Mouse (Mus musculus) liver, embryonic 15.5 days (tissue): Measurements from ENCODE around the gene Tssc4. TPM values are rescaled to one million over a fixed set of nuclear protein-coding genes. Genes with fewer than 3 reads are reported as not detected.

Experiments
- ATAC-seq: fragments of 200-750 bp; cut with Nextera tagmentation; 2 replicates; pipeline ENCODE4 v1.8.0; 2017; ENCODE audit warnings: moderate number of reproducible peaks, mild to moderate bottlenecking, moderate library complexity; ENCODE audit not compliant: insufficient read depth
- H3K27ac ChIP-seq: fragments of 300-500 bp; sonication (generic); replicated peaks from 2 replicates; pipeline ENCODE4 v1.5.1; 2015; ENCODE audit warnings: mild to moderate bottlenecking, inconsistent platforms
- H3K27me3 ChIP-seq: fragments of 300-500 bp; sonication (generic); 2 replicates; pipeline ENCODE4 v1.6.1; 2015; ENCODE audit warnings: mild to moderate bottlenecking, inconsistent platforms
- H3K36me3 ChIP-seq: fragments of 300-500 bp; sonication (generic); replicated peaks from 2 replicates; pipeline ENCODE4 v1.6.1; 2015; ENCODE audit warnings: moderate library complexity, mild to moderate bottlenecking, inconsistent platforms
- H3K4me1 ChIP-seq: fragments of 300-500 bp; sonication (generic); replicated peaks from 2 replicates; pipeline ENCODE4 v1.6.1; 2015; ENCODE audit warnings: inconsistent platforms
- H3K4me2 ChIP-seq: fragments of 300-500 bp; sonication (generic); 2 replicates; pipeline ENCODE4 v1.6.1; 2015; ENCODE audit warnings: moderate library complexity, mild to moderate bottlenecking, inconsistent platforms
- H3K4me3 ChIP-seq: fragments of 300-500 bp; sonication (generic); replicated peaks from 2 replicates; pipeline ENCODE4 v1.5.1; 2015; ENCODE audit warnings: mild to moderate bottlenecking, inconsistent platforms
- H3K9ac ChIP-seq: fragments of 300-500 bp; sonication (generic); 2 replicates; pipeline ENCODE4 v1.6.1; 2015; ENCODE audit warnings: moderate library complexity, mild to moderate bottlenecking, inconsistent platforms
- H3K9me3 ChIP-seq: fragments of 300-500 bp; sonication (generic); replicated peaks from 2 replicates; pipeline ENCODE4 v1.6.1; 2016; ENCODE audit warnings: inconsistent platforms
- WGBS: fragments of 180-500 bp; shearing (Covaris S2); methylation state at CpG from one replicate; pipeline ENCODE4 v1.1.7; 2015; ENCODE audit warnings: mixed read lengths; ENCODE audit not compliant: insufficient replicate concordance; 5-methylcytosine and 5-hydroxymethylcytosine counted together
- polyA plus RNA-seq: library from polyadenylated mRNA; unstranded; fragments of >200 nt; fragmentation: Nextera tagmentation; extraction: Ambion mirVana; gene quantifications from 2 replicates; pipeline ENCODE4 v1.2.1, GENCODE M21; 2015

Gene Tssc4
- polyA plus RNA-seq, 1 experiment from 2014 or later = 38.5 TPM

DNA sequence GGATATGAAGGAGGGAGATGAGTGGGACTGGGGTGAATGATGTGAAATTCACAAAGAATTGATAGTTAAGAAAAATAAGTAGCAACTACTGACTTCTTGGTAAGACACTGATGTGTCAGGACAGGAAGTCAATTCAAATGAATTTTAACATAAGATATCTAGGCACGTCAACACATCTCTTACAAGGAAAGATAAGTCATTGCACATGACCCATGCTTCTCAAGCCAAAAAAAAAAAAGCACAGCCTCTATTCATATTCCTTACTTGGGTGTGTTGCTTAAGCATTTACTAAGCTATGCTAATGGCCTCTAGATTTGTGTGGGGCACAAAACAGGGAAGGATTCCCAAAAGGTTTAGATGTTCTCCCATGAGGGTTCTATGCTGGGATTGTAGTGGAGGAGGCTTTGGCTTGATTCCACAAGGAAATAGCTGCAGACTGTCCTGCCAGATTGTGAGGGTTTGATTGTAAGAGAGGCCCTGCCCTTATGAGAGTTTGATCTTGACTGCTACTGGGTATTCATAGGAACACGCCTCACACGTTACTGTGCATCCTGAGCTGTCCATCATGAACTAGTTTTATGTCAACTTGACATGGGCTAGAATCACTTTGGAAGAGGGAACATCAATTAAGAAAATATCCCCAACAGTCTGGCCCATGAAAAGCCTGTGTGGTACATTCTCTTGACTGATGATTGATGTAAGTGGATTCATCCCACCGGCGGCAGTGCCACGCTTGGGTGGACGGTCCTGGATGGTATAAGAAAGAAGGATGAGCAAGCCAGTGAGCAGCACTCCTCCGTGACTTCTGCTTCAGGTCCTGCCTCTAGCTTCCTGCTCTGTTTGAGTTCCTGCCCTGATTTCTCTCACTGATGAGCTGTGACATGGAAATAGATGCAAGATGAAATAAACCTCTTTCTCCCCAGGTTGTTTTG is 34.3 kb upstream of the Tssc4 start:
- Histone ChIP-seq H3K4me2 (no peak overlapping the region), H3K4me3 (no peak overlapping the region), H3K9ac (no peak overlapping the region), H3K9me3 (no peaks in the 10 kb centered on the region), H3K27ac (no peak overlapping the region), H3K27me3 (no peaks in the 10 kb centered on the region), H3K36me3 (no peaks in the 10 kb centered on the region), H3K4me1 (no peaks in the 10 kb centered on the region; the same call in 1 of the 2 replicates)
- 68% methylated on average over 8 of the region's 8 CpGs for WGBS
- no peak for ATAC-seq

DNA sequence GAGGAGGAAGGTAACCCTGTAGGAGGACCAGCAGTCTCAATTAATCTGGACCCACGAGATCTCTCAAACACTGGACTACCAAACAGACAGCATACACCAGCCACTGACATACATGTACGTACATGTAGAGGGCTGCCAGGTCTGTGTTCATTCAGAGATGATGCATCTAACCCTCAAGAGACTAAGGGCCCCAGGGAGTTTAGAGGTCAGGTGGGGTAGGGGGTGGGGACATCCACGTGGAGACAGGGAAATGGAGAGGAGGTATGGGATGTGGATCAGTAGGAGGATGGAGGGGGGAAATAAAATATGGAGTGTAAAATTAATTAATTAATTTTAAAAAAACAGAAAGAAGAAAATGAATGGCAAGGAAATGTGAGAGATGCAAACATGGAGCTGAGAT is 32.3 kb upstream of the Tssc4 start:
- Histone ChIP-seq H3K4me1 (peaks cover 9% of the 10 kb centered on the region; the same call in 1 of the 2 replicates), H3K4me2 (no peak overlapping the region), H3K4me3 (no peak overlapping the region), H3K9me3 (no peaks in the 10 kb centered on the region), H3K9ac (no peak overlapping the region), H3K27ac (no peak overlapping the region), H3K36me3 (no peaks in the 10 kb centered on the region), H3K27me3 (no peaks in the 10 kb centered on the region)
- no peak for ATAC-seq
- WGBS = 56% methylated on average over 3 of the region's 3 CpGs

DNA sequence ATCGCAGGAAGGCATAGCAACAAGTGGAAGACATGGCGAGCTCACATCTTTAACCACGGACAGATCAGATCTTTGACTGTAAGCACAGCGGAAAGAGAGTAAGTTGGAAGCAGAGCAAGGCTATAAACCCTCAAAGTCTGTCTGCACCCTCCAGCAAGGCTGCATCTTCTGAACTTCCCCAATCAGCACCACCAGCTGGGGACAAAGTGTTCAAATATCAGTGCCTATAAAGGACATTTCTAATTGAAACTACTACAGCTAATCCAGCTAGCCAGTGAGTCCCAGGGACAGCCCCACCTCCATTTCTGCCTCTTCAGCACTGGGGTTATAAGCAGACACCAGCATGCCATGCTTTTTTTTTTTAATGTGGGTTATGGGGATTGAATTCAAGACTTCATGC is 31.7 kb upstream of the Tssc4 start:
- Histone ChIP-seq H3K27ac (no peak overlapping the region), H3K27me3 (no peaks in the 10 kb centered on the region), H3K4me3 (no peak overlapping the region), H3K36me3 (no peaks in the 10 kb centered on the region), H3K9me3 (no peaks in the 10 kb centered on the region), H3K9ac (no peak overlapping the region), H3K4me1 (peaks cover 14% of the 10 kb centered on the region), H3K4me2 (no peak overlapping the region)
- no peak for ATAC-seq
- 51% methylated on average over 4 of the region's 4 CpGs for WGBS

DNA sequence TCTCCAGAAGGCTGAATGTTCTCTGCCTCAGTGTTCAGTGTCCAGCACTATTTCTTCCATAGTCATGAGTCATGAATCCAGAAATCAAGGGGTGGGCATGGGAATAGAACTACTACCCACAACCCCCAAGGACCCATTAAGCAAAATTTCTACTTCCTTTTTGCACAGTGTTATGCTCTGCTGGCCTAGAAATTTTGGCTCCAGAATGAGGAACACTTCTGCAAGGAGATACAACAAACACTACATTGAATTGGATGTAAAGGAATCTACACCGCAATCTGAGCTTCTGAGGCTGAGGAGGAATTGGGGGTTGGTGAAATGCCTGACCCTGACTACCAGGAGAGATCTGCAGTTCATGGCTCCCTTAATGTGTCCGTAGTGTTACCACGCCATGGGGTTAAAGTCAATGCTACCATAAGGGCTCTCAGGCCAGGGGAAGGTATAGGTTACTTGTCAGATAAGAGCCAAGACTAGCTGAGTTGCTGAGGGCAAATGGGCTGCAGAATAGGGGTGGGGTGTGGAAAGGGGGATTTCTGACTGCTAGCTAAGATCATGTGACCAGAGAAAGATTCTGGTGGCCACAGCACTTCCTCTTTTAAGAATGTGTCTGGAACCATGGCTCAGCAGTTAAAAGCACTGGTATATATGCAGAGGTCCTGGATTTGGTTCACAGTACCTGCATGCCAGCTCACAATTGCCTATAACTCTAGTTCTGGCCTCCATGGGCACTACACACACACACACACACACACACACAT is 30.7 kb upstream of the Tssc4 start:
- ATAC-seq = no peak
- no peaks in the 10 kb centered on the region for H3K27me3 ChIP-seq
- H3K4me1 ChIP-seq = peaks cover 24% of the 10 kb centered on the region
- H3K4me2 ChIP-seq = no peak overlapping the region
- 0 out of 2 replicates have a peak overlapping the region, but pooled peaks have one; percentile 14 for H3K27ac ChIP-seq
- no peak overlapping the region for H3K4me3 ChIP-seq
- no peaks in the 10 kb centered on the region for H3K36me3 ChIP-seq
- 37% methylated on average over 3 of the region's 3 CpGs for WGBS
- no peak overlapping the region for H3K9ac ChIP-seq
- no peaks in the 10 kb centered on the region for H3K9me3 ChIP-seq

DNA sequence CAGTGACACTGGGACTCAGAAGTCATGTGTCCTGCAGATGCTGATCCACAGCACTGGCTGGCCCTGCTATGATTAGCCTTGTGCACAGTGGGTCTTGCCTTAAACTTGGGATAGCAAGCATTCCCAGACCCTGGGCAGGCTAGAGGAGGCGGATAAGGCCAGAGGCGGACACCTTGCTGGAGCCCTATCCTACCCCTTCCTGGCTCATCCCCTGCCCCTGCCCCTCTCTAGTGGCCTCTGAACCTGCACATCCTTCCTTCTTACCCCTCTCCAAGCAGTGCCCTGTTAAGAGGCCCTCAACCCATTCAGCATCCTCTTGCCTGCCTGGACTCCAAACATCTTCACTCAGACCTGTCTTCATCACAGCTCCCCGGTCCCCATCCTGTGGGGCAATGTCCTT is 28.5 kb upstream of the Tssc4 start:
- no peak for ATAC-seq
- H3K27ac ChIP-seq = no peak overlapping the region
- no peak overlapping the region for H3K4me2 ChIP-seq
- no peak overlapping the region for H3K9ac ChIP-seq
- no peaks in the 10 kb centered on the region for H3K9me3 ChIP-seq
- H3K4me3 ChIP-seq = no peak overlapping the region
- H3K4me1 ChIP-seq = peaks cover 24% of the 10 kb centered on the region
- 66% methylated on average over 3 of the region's 3 CpGs for WGBS
- no peaks in the 10 kb centered on the region for H3K27me3 ChIP-seq
- no peaks in the 10 kb centered on the region for H3K36me3 ChIP-seq

DNA sequence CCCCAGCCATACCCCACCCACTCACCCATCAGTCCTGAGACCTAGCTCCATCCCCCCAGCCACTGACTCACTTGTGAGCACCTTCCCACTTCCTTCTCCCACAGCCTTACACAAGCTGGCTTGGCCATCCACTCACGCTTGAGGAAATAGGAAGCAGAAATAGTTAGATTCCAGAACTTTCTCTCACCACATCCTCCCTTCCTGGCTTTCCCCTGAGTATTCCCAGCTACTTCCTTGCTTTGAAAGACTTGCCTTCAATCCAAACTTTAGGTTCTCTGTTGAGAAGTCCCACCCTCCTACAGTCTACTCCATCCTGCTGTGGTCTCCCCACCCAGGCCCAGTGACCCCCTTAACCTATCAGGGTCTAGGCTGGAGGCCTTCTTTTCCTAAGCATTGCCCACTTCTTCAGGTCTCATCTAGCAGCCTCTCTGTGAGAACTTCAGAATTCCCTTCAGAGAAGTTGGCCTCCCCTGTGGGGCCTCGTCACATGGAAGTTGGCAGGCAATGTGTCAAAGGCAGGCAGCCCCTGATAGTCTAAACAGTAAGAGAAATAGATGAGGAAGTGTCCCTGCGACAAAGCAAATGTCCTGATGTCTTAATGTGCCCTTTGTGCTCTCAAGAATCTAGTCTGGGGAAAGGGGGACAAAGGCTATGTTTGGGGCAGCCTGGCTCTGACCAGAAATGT is 27.8 kb upstream of the Tssc4 start:
- no peak for ATAC-seq
- 44% methylated on average over 3 of the region's 3 CpGs for WGBS
- Histone ChIP-seq H3K27me3 (no peaks in the 10 kb centered on the region), H3K4me1 (peaks cover 24% of the 10 kb centered on the region), H3K9ac (no peak overlapping the region), H3K9me3 (no peaks in the 10 kb centered on the region), H3K36me3 (no peaks in the 10 kb centered on the region), H3K27ac (no peak overlapping the region), H3K4me3 (no peak overlapping the region), H3K4me2 (no peak overlapping the region)

DNA sequence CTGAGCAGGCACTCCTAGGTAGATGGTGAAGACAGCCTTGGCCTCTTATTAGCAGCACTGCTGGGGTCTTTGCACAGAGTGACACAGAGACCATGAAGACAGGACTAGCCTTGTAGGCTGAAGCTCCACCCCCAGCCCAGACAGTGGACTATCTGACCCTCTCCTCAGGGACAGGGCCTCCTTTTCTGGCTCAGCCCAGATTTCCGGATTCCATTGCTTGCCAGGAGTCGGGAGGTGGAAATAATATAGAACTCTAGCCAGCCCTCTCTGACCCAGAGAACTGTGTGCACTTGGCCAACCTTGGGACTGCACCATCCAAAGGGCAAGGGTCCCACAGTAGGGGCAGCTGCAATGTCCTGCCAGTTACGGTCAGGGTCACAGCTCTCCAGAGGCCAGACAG is 27.0 kb upstream of the Tssc4 start:
- Histone ChIP-seq H3K9me3 (no peaks in the 10 kb centered on the region), H3K27ac (0 out of 2 replicates have a peak overlapping the region, but pooled peaks have one; percentile 14), H3K4me1 (peaks cover 24% of the 10 kb centered on the region), H3K9ac (no peak overlapping the region), H3K4me3 (no peak overlapping the region), H3K27me3 (no peaks in the 10 kb centered on the region), H3K4me2 (no peak overlapping the region), H3K36me3 (no peaks in the 10 kb centered on the region)
- ATAC-seq = peak; percentile 42
- WGBS = 65% methylated on average over 3 of the region's 3 CpGs

DNA sequence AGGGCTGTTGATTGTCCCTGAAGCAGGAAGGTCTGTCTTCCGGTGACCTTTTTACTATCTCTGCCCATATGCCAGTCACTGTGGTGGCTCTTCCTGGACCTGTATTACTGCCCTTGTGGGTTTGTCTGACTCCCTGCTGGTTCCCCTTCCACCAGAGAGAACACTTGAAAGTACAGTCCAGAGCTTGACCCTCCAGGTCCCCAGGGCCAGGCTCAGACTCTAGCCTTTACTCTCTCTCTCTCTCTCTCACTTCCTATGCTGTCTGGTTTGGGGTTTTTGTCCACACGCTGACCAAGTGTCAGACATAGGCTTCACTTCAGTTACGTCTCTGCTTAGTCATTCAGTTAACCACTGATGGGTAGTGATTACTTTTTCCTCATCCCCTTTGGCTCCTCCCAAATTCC is 26.1 kb upstream of the Tssc4 start:
- 13% methylated on average over 3 of the region's 3 CpGs for WGBS

DNA sequence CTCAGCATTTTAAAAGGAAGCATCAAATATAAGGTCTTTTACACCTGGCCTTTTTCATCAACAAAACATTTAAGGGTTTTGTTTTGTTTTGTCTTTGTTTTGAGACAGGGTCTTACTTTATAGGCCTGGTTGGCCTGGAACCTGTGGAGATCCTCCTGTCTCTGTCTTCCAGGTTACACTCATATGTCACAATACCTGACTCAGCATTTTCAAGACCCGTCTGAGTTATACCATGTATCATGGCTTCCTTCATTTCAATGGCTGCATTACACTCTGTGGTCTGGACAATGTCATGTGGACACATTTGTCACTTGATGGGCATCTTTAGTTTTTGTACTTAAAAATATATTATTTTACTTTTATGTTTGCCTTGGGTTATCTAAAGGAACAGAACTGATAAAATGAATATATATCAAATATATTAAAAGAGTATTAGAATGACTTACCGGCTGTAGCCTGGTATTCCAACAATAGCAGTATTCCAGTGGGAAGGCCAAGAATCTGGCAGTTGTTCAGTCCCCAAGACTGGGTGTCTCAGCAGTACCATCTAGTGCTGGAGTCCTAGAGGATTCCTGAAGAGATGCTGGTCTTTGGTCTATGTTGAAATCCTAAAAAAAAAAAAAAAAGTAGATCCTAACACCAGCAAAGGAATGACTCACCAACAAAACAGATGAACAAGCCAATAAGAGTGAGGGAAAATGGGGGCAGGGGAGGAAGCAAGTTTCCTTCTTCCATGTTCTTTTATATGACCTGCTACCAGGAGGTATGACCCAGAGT is 24.8 kb upstream of the Tssc4 start:
- WGBS = 72% methylated on average over 2 of the region's 2 CpGs
- no peak overlapping the region for H3K4me3 ChIP-seq

More for the DNA sequence above, 26.1 kb upstream of the Tssc4 start:
- Histone ChIP-seq H3K27ac (0 out of 2 replicates have a peak overlapping the region, but pooled peaks have one; percentile 14), H3K27me3 (no peaks in the 10 kb centered on the region), H3K4me2 (no peak overlapping the region), H3K4me3 (no peak overlapping the region), H3K4me1 (peaks cover 24% of the 10 kb centered on the region), H3K36me3 (no peaks in the 10 kb centered on the region), H3K9ac (no peak overlapping the region), H3K9me3 (no peaks in the 10 kb centered on the region)
- no peak for ATAC-seq

DNA sequence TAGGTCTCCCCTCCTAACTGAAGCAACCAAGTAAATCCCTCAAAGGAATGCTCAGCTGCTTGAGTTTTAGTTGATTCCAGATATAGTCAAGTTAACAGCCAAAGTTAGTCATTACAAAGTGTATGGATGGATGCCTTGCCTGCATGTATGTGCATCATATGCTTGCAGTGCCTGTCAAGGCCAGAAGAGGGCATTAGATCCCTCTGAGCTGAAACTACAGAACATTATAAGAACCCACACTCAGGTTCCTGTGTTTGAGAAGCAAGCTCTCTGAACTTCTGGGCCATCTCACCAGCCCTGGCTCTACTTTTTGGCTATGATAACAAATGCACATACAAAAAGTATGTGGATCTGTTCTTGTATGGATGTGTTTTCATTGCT is 24.2 kb upstream of the Tssc4 start:
- no peak for ATAC-seq
- Histone ChIP-seq H3K9ac (no peak overlapping the region), H3K27ac (no peak overlapping the region), H3K27me3 (no peaks in the 10 kb centered on the region), H3K4me3 (no peak overlapping the region), H3K9me3 (no peaks in the 10 kb centered on the region), H3K4me2 (no peak overlapping the region), H3K36me3 (no peaks in the 10 kb centered on the region), H3K4me1 (peaks cover 24% of the 10 kb centered on the region)

More for the DNA sequence above, 24.8 kb upstream of the Tssc4 start:
- ATAC-seq = no peak
- no peak overlapping the region for H3K4me2 ChIP-seq
- H3K27ac ChIP-seq = no peak overlapping the region
- H3K27me3 ChIP-seq = no peaks in the 10 kb centered on the region
- H3K36me3 ChIP-seq = no peaks in the 10 kb centered on the region
- no peak overlapping the region for H3K9ac ChIP-seq
- H3K9me3 ChIP-seq = no peaks in the 10 kb centered on the region
- peaks cover 24% of the 10 kb centered on the region for H3K4me1 ChIP-seq
